Mouse (Mus musculus): ENCODE results near the gene Gtf2a1l. TPM values are rescaled to one million over a fixed set of nuclear protein-coding genes. Genes with fewer than 3 reads are reported as not detected.

Gene Gtf2a1l
- total RNA-seq, 2 experiments from 2014 or later = not detected

- ATAC-seq (replicated peaks; ENCODE audit: low FRiP score, poor library complexity, severe bottlenecking) = no peak
These were observed 15.6 kb upstream of the Gtf2a1l start for GRCm38 (mm10) chr17:88652702-88653374.

GRCm38 (mm10) chr17:88653375-88653769, 15.1 kb upstream of the Gtf2a1l start:
- no peak for ATAC-seq (replicated peaks; ENCODE audit: low FRiP score, poor library complexity, severe bottlenecking)

DNA sequence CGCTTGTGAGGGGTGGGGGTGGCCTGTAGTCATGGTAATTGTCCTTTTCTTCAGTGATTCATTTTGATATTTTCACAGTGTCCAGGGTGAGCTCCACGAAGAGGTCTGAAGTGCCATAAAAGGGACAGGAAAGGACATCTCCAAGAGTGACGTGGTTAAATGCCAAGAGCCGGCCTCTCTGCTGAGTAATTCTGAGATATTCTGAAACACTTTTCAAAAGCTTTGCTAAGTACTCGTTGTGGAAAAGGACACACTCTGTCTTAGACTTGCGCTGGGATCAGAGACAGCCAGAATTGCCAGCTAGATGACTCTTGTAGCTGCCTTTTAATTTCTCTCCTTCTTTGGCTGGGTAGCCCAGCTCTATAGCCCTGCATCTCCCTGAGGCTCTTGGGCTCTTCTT, 9.9 kb upstream of the Gtf2a1l start:
- ATAC-seq (replicated peaks; ENCODE audit: low FRiP score, poor library complexity, severe bottlenecking) = no peak

DNA sequence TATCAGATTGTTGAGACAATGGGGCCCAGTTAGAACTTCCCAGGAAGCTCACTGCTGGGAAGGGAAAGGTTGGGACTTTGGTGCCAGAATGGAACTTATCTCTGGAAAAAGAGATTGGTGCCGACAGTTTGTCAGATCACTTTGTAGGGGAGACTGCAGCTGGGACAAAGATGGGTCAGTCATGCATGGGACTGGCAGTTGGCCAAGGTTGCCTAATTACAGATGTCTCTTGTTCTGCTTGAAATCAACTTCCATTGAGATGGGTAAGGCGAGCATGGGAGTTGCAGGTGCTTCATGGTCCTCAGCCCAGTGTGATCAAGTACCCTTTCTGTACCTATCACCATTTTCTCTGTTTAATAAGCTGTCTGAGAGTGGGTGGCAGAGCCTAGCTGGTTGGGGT, 2.4 kb upstream of the Gtf2a1l start:
- ATAC-seq (replicated peaks; ENCODE audit: low FRiP score, poor library complexity, severe bottlenecking) = no peak

GRCm38 (mm10) chr17:88669921-88670320, 1.5 kb downstream of the Gtf2a1l start:
- ATAC-seq (replicated peaks; ENCODE audit: low FRiP score, poor library complexity, severe bottlenecking) = no peak

- no peak for ATAC-seq (replicated peaks; ENCODE audit: low FRiP score, poor library complexity, severe bottlenecking)
These were observed 2.3 kb downstream of the Gtf2a1l start for GRCm38 (mm10) chr17:88670800-88671199.

DNA sequence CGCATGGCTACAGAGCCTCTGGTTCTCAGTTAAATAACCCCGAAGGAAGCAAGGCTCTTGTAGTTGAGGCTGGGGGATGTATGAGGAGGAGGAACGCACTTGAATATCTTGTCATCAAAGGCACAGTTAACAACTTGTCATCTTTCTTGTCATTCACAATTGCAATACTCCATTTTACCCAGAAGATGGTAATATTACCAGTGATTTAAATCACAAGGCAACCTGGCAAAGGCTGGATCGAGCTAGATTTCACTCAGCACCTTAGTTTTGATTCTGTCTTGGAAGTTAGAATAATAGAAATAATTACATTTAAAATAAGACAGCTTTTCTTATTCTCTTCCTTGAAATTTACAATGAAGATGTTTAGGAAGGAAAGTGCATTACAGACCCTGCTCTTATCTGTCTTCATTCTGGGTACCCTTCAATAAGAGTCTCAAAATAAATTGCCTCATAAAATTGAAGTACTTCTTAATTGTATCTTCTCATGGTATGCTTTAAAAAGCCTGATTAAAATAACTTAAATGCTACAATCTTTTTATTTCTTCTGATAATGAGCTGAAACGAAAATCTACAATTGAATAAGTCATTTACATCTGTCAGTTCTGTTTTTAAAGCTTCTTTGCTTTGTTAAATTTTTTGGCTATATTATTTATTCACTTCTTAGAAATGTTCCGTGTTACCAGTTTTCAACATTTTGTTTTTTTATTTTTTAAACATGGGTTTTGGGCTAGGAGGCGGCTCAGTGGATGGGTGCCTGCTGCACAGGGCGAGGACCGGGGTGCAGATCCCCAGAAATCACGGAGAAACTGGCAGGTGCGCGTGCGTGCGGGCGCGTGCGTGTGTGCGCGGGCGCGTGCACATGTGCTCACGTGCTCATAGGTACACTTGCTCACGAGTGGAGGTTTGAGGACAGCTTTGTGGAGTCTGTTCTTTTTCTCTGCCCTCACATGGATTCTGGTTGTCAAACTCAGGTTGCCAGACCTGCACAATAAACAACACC, 7.2 kb downstream of the Gtf2a1l start:
- ATAC-seq (replicated peaks; ENCODE audit: low FRiP score, poor library complexity, severe bottlenecking) = no peak

GRCm38 (mm10) chr17:88688226-88688625, 19.8 kb downstream of the Gtf2a1l start:
- ATAC-seq (replicated peaks; ENCODE audit: low FRiP score, poor library complexity, severe bottlenecking) = no peak

- no peak for ATAC-seq (replicated peaks; ENCODE audit: low FRiP score, poor library complexity, severe bottlenecking)
These were observed 28.3 kb downstream of the Gtf2a1l start for GRCm38 (mm10) chr17:88696656-88697333.

GRCm38 (mm10) chr17:88700901-88701300, 32.4 kb downstream of the Gtf2a1l start:
- ATAC-seq (replicated peaks; ENCODE audit: low FRiP score, poor library complexity, severe bottlenecking) = no peak

DNA sequence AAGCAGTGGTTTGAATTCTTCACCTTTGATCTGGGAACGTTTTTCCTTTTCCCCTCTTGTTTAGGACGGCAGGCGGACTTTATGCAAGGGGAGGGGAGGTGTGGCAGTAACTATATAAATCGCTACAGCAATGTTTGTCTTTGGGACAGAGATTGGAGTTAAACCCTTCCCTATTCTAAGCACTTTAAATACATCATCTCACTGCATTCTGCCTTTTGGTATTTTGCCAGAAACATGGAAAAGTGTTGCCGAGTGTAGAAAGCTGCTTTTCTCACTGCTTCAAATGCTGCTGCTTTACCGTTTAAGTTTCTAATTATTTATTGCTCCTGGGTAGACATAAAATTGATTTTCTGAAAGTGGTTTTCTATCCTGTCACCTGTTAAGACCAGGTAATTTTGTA, 33.9 kb downstream of the Gtf2a1l start:
- ATAC-seq (replicated peaks; ENCODE audit: low FRiP score, poor library complexity, severe bottlenecking) = no peak

- ATAC-seq (replicated peaks; ENCODE audit: low FRiP score, poor library complexity, severe bottlenecking) = no peak
These were observed 34.7 kb downstream of the Gtf2a1l start for GRCm38 (mm10) chr17:88703112-88703511.

GRCm38 (mm10) chr17:88706231-88706649, 37.8 kb downstream of the Gtf2a1l start:
- ATAC-seq (replicated peaks; ENCODE audit: low FRiP score, poor library complexity, severe bottlenecking) = no peak

DNA sequence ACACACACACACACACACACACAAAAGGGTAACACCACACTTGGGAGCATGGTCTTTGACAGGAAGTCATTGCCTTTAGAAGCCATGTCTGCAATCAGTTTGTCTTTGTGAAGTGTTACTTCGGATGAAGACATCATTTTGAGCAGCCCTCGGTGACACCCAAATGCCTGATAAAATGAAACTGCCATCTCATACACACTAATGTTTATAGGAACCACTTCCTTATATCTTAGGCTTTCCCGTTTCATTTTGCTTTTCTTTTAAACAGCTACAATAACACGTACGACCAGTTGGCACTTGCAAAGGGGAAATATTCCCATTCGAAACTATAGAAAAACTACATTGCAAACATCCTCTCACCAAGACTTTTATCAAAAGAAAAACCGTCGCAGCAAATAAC, 81.2 kb downstream of the Gtf2a1l start:
- no peak for ATAC-seq (replicated peaks; ENCODE audit: low FRiP score, poor library complexity, severe bottlenecking)

DNA sequence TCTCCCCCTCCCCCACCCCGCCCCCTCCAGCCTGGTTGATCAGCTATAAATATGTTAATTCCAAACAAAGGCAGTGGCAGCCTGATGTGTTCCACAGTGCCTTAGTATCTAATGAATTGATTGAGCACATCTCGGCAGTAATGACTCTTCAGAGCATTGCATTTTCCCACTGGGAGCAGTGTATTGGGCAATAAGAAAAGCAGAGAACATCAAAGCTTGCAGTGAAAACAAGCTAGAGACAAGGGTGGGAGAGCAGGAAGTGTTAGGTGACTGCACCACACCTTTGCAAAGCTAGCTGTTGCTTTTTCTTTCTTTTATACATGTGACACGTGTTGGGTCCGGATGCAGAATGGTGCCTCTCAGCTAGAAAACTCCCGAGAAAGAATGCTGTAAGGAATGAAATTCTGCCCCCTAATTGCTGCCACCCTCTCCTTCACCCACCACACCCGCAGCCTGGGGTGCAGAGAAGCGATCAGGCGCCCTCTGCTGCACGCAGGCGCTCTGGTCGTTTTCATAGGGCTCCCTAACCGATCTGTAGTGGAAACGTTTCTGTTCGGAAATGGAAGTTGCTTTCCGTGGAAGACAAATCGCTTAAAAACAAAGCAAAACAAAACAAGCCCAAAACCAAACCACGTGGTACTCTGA, 84.5 kb downstream of the Gtf2a1l start:
- ATAC-seq (replicated peaks; ENCODE audit: low FRiP score, poor library complexity, severe bottlenecking) = no peak

DNA sequence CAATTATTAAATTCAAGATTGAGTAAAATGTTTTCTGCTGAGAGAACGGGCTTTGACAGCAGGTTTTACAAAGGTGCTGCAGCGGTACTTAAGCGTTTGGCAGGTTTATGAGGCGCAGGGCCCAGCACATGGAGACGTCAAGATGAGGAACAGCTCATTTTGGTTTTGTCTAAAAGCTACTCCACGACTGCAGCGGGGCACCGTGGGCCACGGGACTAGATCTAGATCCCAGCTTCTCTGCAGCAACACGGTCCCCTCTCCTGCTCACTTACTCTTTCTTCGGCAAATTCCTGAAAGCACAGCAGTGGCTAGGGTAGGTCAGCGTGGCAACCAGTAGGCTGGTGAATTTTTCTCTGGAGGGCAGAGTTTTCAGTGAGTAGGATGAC, 85.0 kb downstream of the Gtf2a1l start:
- no peak for ATAC-seq (replicated peaks; ENCODE audit: low FRiP score, poor library complexity, severe bottlenecking)

DNA sequence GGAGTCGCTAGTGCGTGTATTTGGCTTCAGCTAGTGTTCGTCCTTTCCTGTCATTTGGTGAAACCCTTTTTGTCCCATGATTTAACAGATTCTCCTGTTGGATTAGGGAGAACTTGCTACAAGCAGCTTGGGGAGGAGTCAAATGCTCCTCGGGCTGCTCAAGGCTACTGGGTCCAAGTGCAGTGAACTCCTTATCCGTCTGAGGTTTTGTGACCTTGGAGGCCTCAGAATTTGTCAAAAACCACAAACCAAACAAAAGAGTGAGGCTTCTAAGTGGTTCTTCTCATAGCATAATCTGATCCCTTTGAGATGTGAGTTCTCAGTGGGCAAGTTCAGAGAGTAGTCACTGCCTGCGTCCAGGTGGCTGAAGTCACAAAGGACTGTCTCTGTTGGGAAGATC, 87.3 kb downstream of the Gtf2a1l start:
- no peak for ATAC-seq (replicated peaks; ENCODE audit: low FRiP score, poor library complexity, severe bottlenecking)

- ATAC-seq (replicated peaks; ENCODE audit: low FRiP score, poor library complexity, severe bottlenecking) = no peak
These were observed 89.6 kb downstream of the Gtf2a1l start for GRCm38 (mm10) chr17:88758003-88758437.

DNA sequence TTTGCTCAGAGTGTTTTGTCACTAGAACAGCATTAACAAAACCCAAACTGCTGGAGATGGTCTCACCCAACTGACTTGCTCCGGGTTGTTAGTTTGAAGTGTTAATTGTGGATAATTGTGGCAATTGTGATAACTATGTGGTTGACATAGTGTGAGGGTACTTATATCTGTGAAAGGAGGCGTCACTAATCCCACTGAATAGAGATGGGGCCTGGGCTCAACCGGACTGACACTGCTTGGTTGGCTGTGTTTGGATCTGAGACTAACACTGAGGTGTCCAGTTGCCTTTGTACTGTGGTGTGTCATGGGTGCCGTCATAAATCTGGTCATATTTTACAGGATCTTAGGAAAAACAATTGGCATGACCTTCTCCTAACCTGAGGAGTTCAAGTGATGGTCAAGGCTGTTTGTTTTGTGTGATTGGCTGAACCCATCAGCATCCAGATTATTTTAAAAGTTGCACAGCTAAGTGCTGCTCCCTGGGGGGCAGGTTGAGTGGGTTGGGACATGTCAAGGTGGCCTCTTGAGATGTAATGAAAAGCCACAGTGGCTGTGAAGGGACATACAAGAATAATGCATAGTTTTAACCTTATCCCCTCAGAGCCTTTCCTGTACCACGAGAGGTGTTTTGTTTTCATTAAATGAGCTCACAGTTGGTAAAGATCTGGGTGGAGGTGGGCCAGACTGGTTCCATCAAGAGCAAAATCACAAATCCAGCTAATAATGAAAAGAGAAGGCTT, 95.1 kb downstream of the Gtf2a1l start:
- ATAC-seq (replicated peaks; ENCODE audit: low FRiP score, poor library complexity, severe bottlenecking) = no peak
